Mouse (Mus musculus): ENCODE measurements at regions not wholly inside any gene's neighbourhood (a gene's known extent, or its start where the extent isn't known, plus 50 kb on each side); places are given as distances from the start of the nearest gene placed in this dataset.
"Not testable (repeated sequence)": the region's sequence is repeated elsewhere in the genome, so short reads cannot be mapped to it uniquely, and the experiment has no call there.

GRCm38 (mm10) chr5:52010426-52010825 is 179.9 kb downstream of the Dhx15 start:
- no peak for DNase-seq

- DNase-seq: no peak
These were observed 181.4 kb downstream of the Dhx15 start for GRCm38 (mm10) chr5:52008942-52009341.

- no peak for DNase-seq
These were observed 183.5 kb downstream of the Dhx15 start for GRCm38 (mm10) chr5:52006843-52007242.

- no peak for DNase-seq
These were observed 199.3 kb downstream of the Dhx15 start for GRCm38 (mm10) chr5:51990847-51991610.

GRCm38 (mm10) chr5:51989396-51989795 is 200.9 kb downstream of the Dhx15 start:
- no peak for DNase-seq

- DNase-seq: no peak
These were observed 201.4 kb downstream of the Dhx15 start for GRCm38 (mm10) chr5:51988913-51989312.

- peak; percentile 49 to 66 for DNase-seq
These were observed 205.3 kb downstream of the Dhx15 start for GRCm38 (mm10) chr5:51984966-51985365.

- no peak for DNase-seq
These were observed 207.5 kb downstream of the Dhx15 start for GRCm38 (mm10) chr5:51982780-51983179.

GRCm38 (mm10) chr5:51980901-51981300 is 209.4 kb downstream of the Dhx15 start:
- DNase-seq: no peak

GRCm38 (mm10) chr5:51952499-51952898 is 237.8 kb downstream of the Dhx15 start:
- no peak for DNase-seq

- DNase-seq: no peak
These were observed 240.3 kb downstream of the Dhx15 start for GRCm38 (mm10) chr5:51949996-51950395.

- no peak for DNase-seq
These were observed 244.3 kb downstream of the Dhx15 start for GRCm38 (mm10) chr5:51946062-51946461.

GRCm38 (mm10) chr5:51941925-51942291 is 248.4 kb downstream of the Dhx15 start:
- DNase-seq: not testable (repeated sequence)

- peak in 1 of 2 experiments; percentile 15 for DNase-seq
These were observed 248.9 kb downstream of the Dhx15 start for GRCm38 (mm10) chr5:51941255-51941924.

GRCm38 (mm10) chr5:51938845-51939244 is 251.5 kb downstream of the Dhx15 start:
- no peak for DNase-seq

- no peak for DNase-seq
These were observed 253.0 kb downstream of the Dhx15 start for GRCm38 (mm10) chr5:51937320-51937719.

- DNase-seq: peak; percentile 13 to 24
These were observed 254.6 kb downstream of the Dhx15 start for GRCm38 (mm10) chr5:51935391-51936354.

GRCm38 (mm10) chr5:51934910-51935309 is 255.4 kb downstream of the Dhx15 start:
- DNase-seq: no peak

- DNase-seq: no peak
These were observed 257.0 kb downstream of the Dhx15 start for GRCm38 (mm10) chr5:51933331-51933730.

GRCm38 (mm10) chr5:51930416-51930815 is 259.9 kb downstream of the Dhx15 start:
- DNase-seq: no peak

- no peak for DNase-seq
These were observed 261.5 kb downstream of the Dhx15 start for GRCm38 (mm10) chr5:51928801-51929200.

GRCm38 (mm10) chr5:51923417-51923816 is 266.9 kb downstream of the Dhx15 start:
- DNase-seq: no peak

GRCm38 (mm10) chr5:51922973-51923372 is 267.3 kb downstream of the Dhx15 start:
- no peak for DNase-seq
